Mouse (Mus musculus) T-helper 17 cell (primary cell): ENCODE measurements around the gene Btbd16.

Experiments
- in situ Hi-C, 2 experiments: fragments of 300-600 bp; cut with MboI, MseI; formaldehyde crosslinking; loops; 1 replicate in 1 of 2; 2 replicates in 1 of 2; pipeline ENCODE4 v1.15.1; 2025; ENCODE audit warnings: high pct_unique_total_duplicates in 2 of 2

Btbd16 gene

DNA sequence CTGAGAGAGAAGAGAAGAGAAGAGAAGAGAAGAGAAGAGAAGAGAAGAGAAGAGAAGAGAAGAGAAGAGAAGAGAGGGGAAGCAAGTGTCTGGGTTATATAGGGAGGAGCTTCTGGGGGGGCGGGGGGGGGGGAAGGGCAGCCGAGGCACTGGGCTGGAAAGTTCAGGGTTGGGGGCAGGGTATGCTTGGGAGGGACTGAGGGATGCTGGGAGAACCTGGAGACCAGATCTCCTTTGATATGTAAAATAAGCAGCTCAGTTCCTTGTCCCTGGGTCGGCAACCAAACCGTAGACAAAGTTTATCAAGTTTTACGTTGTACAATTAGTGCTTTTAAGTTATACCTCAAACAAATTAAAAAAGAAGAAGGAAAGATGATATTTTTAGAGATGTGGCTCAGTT lies 86.1 kb downstream of the Btbd16 start:
- in situ Hi-C loops, result loop anchor here in 1 of 2 experiments (5.0 to 10.0 kb wide), 3 partner anchors 88 to 1465 kb away; partner anchors contain the start of gene Btbd16

DNA sequence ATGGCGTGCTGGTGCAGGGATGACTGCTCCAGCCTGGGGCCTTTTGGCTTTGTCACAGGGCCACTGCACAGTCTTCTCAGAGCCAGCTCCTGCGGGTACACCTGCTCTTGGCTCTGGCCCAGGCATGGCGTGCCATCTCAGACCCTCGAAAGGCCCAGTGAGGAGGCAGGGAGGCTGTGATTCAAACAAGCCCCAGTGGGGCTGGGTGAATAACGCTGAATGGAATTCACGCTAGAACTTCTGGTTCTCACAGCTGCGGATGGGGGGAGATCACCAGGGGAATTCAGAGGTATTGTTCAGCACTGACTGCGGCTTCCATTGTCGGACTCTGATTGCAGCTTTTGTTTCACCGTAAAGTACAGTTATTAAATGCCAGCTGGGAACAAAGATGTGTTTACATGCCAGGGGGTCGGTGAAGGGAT lies 86.9 kb downstream of the Btbd16 start:
- in situ Hi-C loops, result loop anchor here in 1 of 2 experiments (10.0 kb wide), 1 partner anchor 316 kb away; no protein-coding TSS in a partner anchor

DNA sequence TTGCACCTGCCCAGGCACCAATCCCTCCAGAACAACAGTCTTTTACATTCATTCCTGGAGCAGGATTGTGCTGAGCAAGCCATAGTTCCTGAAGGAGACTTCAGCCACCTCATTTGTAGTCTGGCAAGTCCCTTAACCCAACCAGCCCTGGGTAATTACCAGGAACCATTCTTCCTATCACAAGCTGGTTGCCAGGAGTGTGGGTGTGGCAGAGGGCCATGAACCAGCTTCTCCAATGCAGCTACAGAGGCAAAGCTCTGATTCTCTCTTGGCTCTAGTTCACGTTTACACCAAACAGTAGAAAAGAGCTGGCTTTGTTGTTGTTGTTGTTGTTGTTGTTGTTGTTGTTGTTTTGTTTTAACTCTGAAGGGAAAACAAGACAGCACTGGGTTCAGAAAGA lies 88.6 kb downstream of the Btbd16 start:
- in situ Hi-C loops, result loop anchor here in 1 of 2 experiments (10.0 kb wide), 1 partner anchor 318 kb away; no protein-coding TSS in a partner anchor

DNA sequence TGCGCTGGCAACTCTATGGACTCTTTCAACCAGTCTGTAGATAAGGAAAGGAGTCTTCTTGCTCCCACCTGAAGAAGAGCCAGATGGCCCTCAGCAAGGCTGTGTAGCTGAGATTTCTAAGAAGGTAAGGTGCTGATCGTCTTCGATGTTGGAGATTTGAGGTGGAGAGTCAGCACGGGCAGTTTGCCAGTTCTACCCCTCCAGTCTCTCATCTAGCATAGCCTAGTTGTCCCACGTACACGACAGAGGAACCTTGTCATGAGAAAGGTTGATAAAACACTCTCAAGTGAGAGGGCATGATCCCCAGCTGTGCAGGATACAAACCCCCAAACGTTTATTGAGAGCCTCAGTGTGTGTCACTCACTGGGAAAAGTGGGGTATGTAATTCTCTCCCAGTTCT lies 90.8 kb downstream of the Btbd16 start:
- in situ Hi-C loops, result loop anchor here in 1 of 2 experiments (10.0 kb wide), 1 partner anchor 320 kb away; no protein-coding TSS in a partner anchor

DNA sequence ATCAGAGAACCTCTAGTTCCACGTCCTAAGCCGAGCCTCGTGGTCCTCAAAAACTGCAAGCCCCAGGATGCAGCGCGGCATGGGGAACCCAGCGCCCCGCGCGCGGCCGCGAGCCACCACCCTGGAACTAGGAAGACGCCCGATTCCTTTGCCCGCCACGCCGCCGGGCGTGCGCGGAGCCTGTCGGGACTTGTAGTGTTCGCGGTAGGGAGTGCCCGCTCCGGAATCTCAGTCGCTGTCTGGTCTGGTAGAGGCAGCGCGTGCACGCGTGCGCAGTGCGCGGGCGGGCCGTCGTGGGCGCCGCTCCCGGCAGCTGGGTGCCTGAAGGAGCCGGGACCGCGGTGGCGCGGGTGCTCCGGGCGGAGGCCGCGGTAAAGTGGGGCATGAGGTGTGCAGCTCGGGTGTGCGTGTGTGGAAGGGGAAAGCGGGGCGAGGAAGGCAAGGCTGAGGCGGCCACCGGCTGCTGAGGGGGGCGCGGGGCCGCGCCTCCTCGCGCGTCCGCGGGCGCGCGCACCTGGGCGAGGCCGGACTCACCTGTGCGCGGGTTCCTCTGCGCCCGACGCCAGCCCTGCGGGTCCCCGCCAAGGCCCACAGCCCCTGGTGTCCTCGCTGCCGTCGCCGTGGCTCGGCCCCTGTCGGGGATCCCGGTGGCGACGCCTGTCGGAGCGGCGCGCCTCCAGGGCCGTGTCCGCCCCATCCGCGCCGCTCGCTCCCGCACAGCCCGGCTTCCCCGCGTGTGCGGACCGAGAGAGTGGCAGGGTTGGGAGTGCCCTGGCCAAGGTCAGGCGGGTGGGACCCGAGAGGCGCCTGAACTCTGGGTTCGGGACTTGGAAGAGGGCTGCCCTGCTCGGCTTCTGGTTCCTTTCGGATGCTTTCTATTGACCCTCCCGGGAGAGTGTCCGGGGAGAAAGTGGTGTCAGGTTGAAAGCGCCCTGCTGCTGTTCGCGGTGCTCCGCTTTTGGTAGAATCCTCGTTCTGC lies 92.0 kb downstream of the Btbd16 start, which contains the start of gene Plekha1:
Plekha1 (plus strand) TSS at position 144 of the 979 bp plus-strand sequence.
- in situ Hi-C loops, result loop anchor here in 1 of 2 experiments (10.0 kb wide), 1 partner anchor 321 kb away; no protein-coding TSS in a partner anchor

DNA sequence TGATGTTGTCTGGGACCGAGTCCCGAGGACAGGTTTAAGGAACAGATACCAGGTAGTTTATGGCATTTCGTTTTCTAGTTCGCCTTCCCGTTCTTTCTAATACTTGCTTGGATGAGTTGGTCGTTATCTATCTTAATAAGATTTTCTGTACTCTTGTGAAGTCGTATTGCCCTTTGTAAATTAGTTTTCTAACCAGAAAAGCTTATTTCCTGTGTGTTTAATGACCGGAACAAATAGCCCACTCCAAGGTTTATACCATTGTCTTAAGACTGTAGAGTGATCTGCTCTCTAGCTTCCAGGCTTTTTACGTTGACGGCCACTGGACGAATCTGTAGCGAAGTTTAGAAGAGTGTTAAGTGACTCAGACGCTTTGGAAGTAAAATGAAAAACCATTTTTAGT lies 92.8 kb downstream of the Btbd16 start:
- in situ Hi-C loops, result loop anchor here in 1 of 2 experiments (10.0 kb wide), 1 partner anchor 322 kb away; no protein-coding TSS in a partner anchor

DNA sequence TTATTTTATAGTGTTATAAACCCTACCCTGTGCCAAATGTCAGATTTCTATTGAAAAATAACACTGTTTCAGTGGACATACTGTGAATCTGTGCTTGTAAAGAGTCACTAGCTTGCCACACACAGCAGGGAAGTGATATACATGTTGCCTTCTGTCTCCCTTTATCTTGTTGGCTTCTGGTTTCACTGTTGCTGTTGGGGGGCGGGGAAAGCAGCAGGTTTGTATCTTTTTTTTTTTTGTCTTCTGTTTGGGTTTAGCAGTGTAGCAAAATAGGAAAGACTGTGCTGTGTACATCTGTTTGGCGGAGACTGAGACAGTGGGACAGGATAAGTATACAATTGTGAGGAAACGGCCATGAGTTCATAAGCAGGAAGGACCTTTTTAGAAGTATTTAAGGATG lies 93.4 kb downstream of the Btbd16 start:
- in situ Hi-C loops, result loop anchor here in 1 of 2 experiments (10.0 kb wide), 1 partner anchor 322 kb away; no protein-coding TSS in a partner anchor
